Mouse (Mus musculus): ENCODE measurements around the gene Midn.

The Midn gene

GRCm38 (mm10) chr10:80130403-80131031 is 17.6 kb upstream of the Midn start:
- DNase-seq, result no peak

GRCm38 (mm10) chr10:80131316-80131951 is 16.6 kb upstream of the Midn start:
- no peak for DNase-seq

- no peak for DNase-seq
Measured at GRCm38 (mm10) chr10:80131952-80132350, 16.1 kb upstream of the Midn start.

- DNase-seq, result peak; percentile 55
Measured at GRCm38 (mm10) chr10:80133226-80133849, 14.7 kb upstream of the Midn start.

- DNase-seq, result no peak
Measured at GRCm38 (mm10) chr10:80134421-80134820, 13.7 kb upstream of the Midn start.

- no peak for DNase-seq
Measured at GRCm38 (mm10) chr10:80135161-80135560, 12.9 kb upstream of the Midn start.

- no peak for DNase-seq
Measured at GRCm38 (mm10) chr10:80135641-80136040, 12.4 kb upstream of the Midn start.

- peak; percentile 35 for DNase-seq
Measured at GRCm38 (mm10) chr10:80136179-80136951, 11.7 kb upstream of the Midn start.

- peak; percentile 63 for DNase-seq
Measured at GRCm38 (mm10) chr10:80136952-80137625, 11.0 kb upstream of the Midn start.

- DNase-seq, result peak; percentile 34
Measured at GRCm38 (mm10) chr10:80137626-80138552, 10.2 kb upstream of the Midn start.

- peak; percentile 82 for DNase-seq
Measured at GRCm38 (mm10) chr10:80138553-80139438, 9.3 kb upstream of the Midn start, which contains the start of gene Atp5d. Gene Atp5d, plus strand, starts transcription at chr10:80138632.

GRCm38 (mm10) chr10:80139439-80139775 is 8.7 kb upstream of the Midn start:
- DNase-seq, result no peak

- DNase-seq, result no peak
Measured at GRCm38 (mm10) chr10:80139975-80140665, 8.0 kb upstream of the Midn start.

- no peak for DNase-seq
Measured at GRCm38 (mm10) chr10:80140666-80141035, 7.4 kb upstream of the Midn start, which contains the start of gene Cbarp. Gene Cbarp, minus strand, starts transcription at chr10:80140835.

GRCm38 (mm10) chr10:80141243-80141642 is 6.8 kb upstream of the Midn start:
- DNase-seq, result peak; percentile 97

- peak; percentile 90 for DNase-seq
Measured at GRCm38 (mm10) chr10:80141786-80142529, 6.1 kb upstream of the Midn start.

- DNase-seq, result no peak
Measured at GRCm38 (mm10) chr10:80142530-80142925, 5.5 kb upstream of the Midn start.

GRCm38 (mm10) chr10:80143664-80144063 is 4.4 kb upstream of the Midn start:
- DNase-seq, result peak; percentile 19

- peak; percentile 27 for DNase-seq
Measured at GRCm38 (mm10) chr10:80144159-80144558, 3.9 kb upstream of the Midn start.

All from thymus, postnatal 4 days (tissue).